Mouse (Mus musculus) forebrain, postnatal 0 days (tissue): Measurements from ENCODE around the gene Gm45140. TPM values are rescaled to one million over a fixed set of nuclear protein-coding genes. Genes with fewer than 3 reads are reported as not detected.

ENCODE experiments used
- ATAC-seq: fragments of 200-750 bp; cut with Nextera tagmentation; 2 replicates; pipeline ENCODE4 v1.8.0; 2017; ENCODE audit warnings: mild to moderate bottlenecking, moderate library complexity
- DNase-seq: peaks from one replicate; pipeline ENCODE4 v3.0.0-alpha.2; 2015
- H3K27ac ChIP-seq: fragments of 300-500 bp; sonication (generic); 2 replicates; pipeline ENCODE4 v1.5.1; 2014; ENCODE audit warnings: low read depth, mild to moderate bottlenecking, antibody characterized with exemption, low read length, moderate library complexity, mixed read lengths
- H3K27me3 ChIP-seq: fragments of 300-500 bp; sonication (generic); 2 replicates; pipeline ENCODE4 v1.6.1; 2014; ENCODE audit warnings: mild to moderate bottlenecking, low read length, mixed read lengths; ENCODE audit not compliant: insufficient read depth
- H3K36me3 ChIP-seq: fragments of 300-500 bp; sonication (generic); 2 replicates; pipeline ENCODE4 v1.6.1; 2014; ENCODE audit warnings: mild to moderate bottlenecking, moderate library complexity; ENCODE audit not compliant: insufficient read depth
- H3K4me1 ChIP-seq: fragments of 300-500 bp; sonication (generic); 2 replicates; pipeline ENCODE4 v1.6.1; 2014; ENCODE audit warnings: antibody characterized with exemption; ENCODE audit not compliant: insufficient read depth
- H3K4me2 ChIP-seq: fragments of 300-500 bp; sonication (generic); 2 replicates; pipeline ENCODE4 v1.6.1; 2014; ENCODE audit warnings: low read depth, mild to moderate bottlenecking, moderate library complexity
- H3K4me3 ChIP-seq: fragments of 300-500 bp; sonication (generic); 2 replicates; pipeline ENCODE4 v1.5.1; 2014; ENCODE audit warnings: low read depth, low read length, mixed read lengths
- H3K9ac ChIP-seq: fragments of 300-500 bp; sonication (generic); 2 replicates; pipeline ENCODE4 v1.6.1; 2014; ENCODE audit warnings: mild to moderate bottlenecking
- H3K9me3 ChIP-seq: fragments of 300-500 bp; sonication (generic); 2 replicates; pipeline ENCODE4 v1.6.1; 2016; ENCODE audit warnings: low read length
- CTCF ChIP-seq: sonication (generic); IDR thresholded peaks from 2 replicates; pipeline ENCODE4 v1.5.1; 2016; ENCODE audit warnings: antibody characterized with exemption, control low read depth, low read depth
- WGBS: fragments of 180-500 bp; shearing (Covaris S2); extraction: QIAGEN DNeasy Blood & Tissue Kit; methylation state at CpG from one replicate; pipeline ENCODE4 v1.1.7; 2014; 5-methylcytosine and 5-hydroxymethylcytosine counted together
- polyA plus RNA-seq: library from polyadenylated mRNA; unstranded; fragments of >200 nt; fragmentation: Nextera tagmentation; extraction: Ambion mirVana; gene quantifications from 2 replicates; pipeline ENCODE4 v1.2.1, GENCODE M21; 2015
- total RNA-seq: library from RNA; depleted of rRNA; stranded (reverse); fragments of >200 nt; gene quantifications from 2 replicates; pipeline ENCODE4 v1.2.3, GENCODE M21; 2014

Gene Gm45140
- total and polyA plus RNA-seq, 2 experiments from 2014 or later, result 1.0 to 4.7 TPM

GRCm38 (mm10) chr6:87846813-87847212, 11.2 kb upstream of the Gm45140 start:
- H3K27ac ChIP-seq, result no peak overlapping the region
- TF ChIP-seq CTCF, result no peak
- H3K9ac ChIP-seq, result no peak overlapping the region
- DNase-seq, result no peak
- H3K9me3 ChIP-seq, result no peaks in the 10 kb centered on the region
- H3K4me2 ChIP-seq, result no peak overlapping the region
- 74% methylated on average over 1 of the region's 1 CpGs for WGBS
- no peaks in the 10 kb centered on the region for H3K27me3 ChIP-seq
- H3K4me1 ChIP-seq, result peaks cover 12% of the 10 kb centered on the region
- ATAC-seq, result no peak
- H3K4me3 ChIP-seq, result no peak overlapping the region
- H3K36me3 ChIP-seq, result peaks cover 32% of the 10 kb centered on the region

- 90% methylated on average over 13 of the region's 13 CpGs for WGBS
- H3K36me3 ChIP-seq, result peaks cover 39% of the 10 kb centered on the region
- H3K4me2 ChIP-seq, result no peak overlapping the region
- ATAC-seq, result no peak
- no peak overlapping the region for H3K9ac ChIP-seq
- no peak overlapping the region for H3K27ac ChIP-seq
- no peak for TF ChIP-seq CTCF
- no peak overlapping the region for H3K4me3 ChIP-seq
- no peaks in the 10 kb centered on the region for H3K27me3 ChIP-seq
- peaks cover 12% of the 10 kb centered on the region for H3K4me1 ChIP-seq
- no peak for DNase-seq
- no peaks in the 10 kb centered on the region for H3K9me3 ChIP-seq
These were observed 9.6 kb upstream of the Gm45140 start for GRCm38 (mm10) chr6:87845031-87845695.

GRCm38 (mm10) chr6:87842254-87842653, 6.7 kb upstream of the Gm45140 start:
- H3K9me3 ChIP-seq, result no peaks in the 10 kb centered on the region
- H3K9ac ChIP-seq, result no peak overlapping the region
- ATAC-seq (no peak), DNase-seq (no peak)
- H3K27ac ChIP-seq, result no peak overlapping the region
- peaks cover 39% of the 10 kb centered on the region for H3K36me3 ChIP-seq
- no peak overlapping the region for H3K4me2 ChIP-seq
- H3K4me1 ChIP-seq, result 0 out of 2 replicates have a peak, but pooled peaks cover 3% of the 10 kb centered on the region
- peak; percentile 36 for TF ChIP-seq CTCF
- H3K27me3 ChIP-seq, result no peaks in the 10 kb centered on the region
- no peak overlapping the region for H3K4me3 ChIP-seq
- WGBS, result 9% methylated on average over 1 of the region's 1 CpGs

GRCm38 (mm10) chr6:87841635-87842034, 6.0 kb upstream of the Gm45140 start:
- DNase-seq (no peak), ATAC-seq (no peak)
- Histone ChIP-seq H3K4me1 (0 out of 2 replicates have a peak, but pooled peaks cover 3% of the 10 kb centered on the region), H3K27me3 (no peaks in the 10 kb centered on the region), H3K9me3 (no peaks in the 10 kb centered on the region), H3K4me3 (no peak overlapping the region), H3K27ac (no peak overlapping the region), H3K9ac (no peak overlapping the region), H3K4me2 (no peak overlapping the region), H3K36me3 (peaks cover 39% of the 10 kb centered on the region)
- TF ChIP-seq CTCF, result no peak
- 83% methylated on average over 8 of the region's 8 CpGs for WGBS

- Histone ChIP-seq H3K9me3 (no peaks in the 10 kb centered on the region), H3K4me3 (no peak overlapping the region), H3K27ac (no peak overlapping the region), H3K4me1 (0 out of 2 replicates have a peak, but pooled peaks cover 3% of the 10 kb centered on the region), H3K27me3 (no peaks in the 10 kb centered on the region), H3K9ac (no peak overlapping the region), H3K4me2 (no peak overlapping the region), H3K36me3 (peaks cover 42% of the 10 kb centered on the region)
- no peak for TF ChIP-seq CTCF
- DNase-seq (no peak), ATAC-seq (no peak)
- 69% methylated on average over 11 of the region's 11 CpGs for WGBS
These were observed 4.3 kb upstream of the Gm45140 start for GRCm38 (mm10) chr6:87839797-87840341.

- Histone ChIP-seq H3K4me2 (peak within 1 kb of the TSS; percentile 64), H3K4me3 (peak within 1 kb of the TSS; percentile 73), H3K27ac (peak within 1 kb of the TSS; percentile 90), H3K27me3 (no peaks in the 10 kb centered on the region), H3K36me3 (peaks cover 39% of the 10 kb centered on the region), H3K9ac (peak within 1 kb of the TSS; percentile 84), H3K4me1 (0 out of 2 replicates have a peak, but pooled peaks cover 3% of the 10 kb centered on the region), H3K9me3 (no peaks in the 10 kb centered on the region)
- ATAC-seq (peak; percentile 99), DNase-seq (peak; percentile 98)
- WGBS, result under 1% methylated on average over 46 of the region's 46 CpGs
- TF ChIP-seq CTCF, result 0 out of 2 replicates have a peak, but pooled peaks have one; percentile 23
These were observed 3.1 kb upstream of the Gm45140 start, which contains the start of gene Isy1 for GRCm38 (mm10) chr6:87838551-87839197. Gene Isy1, minus strand, starts transcription at chr6:87838798.

- H3K4me1 ChIP-seq, result no peaks in the 10 kb centered on the region
- no peaks in the 10 kb centered on the region for H3K27me3 ChIP-seq
- peaks cover 81% of the 10 kb centered on the region for H3K36me3 ChIP-seq
- ATAC-seq (no peak), DNase-seq (no peak)
- H3K27ac ChIP-seq, result no peak overlapping the region
- no peak for TF ChIP-seq CTCF
- no peak overlapping the region for H3K4me3 ChIP-seq
- no peaks in the 10 kb centered on the region for H3K9me3 ChIP-seq
- H3K4me2 ChIP-seq, result no peak overlapping the region
- H3K9ac ChIP-seq, result no peak overlapping the region
- 98% methylated on average over 2 of the region's 2 CpGs for WGBS
These were observed 15.2 kb downstream of the Gm45140 start for GRCm38 (mm10) chr6:87820366-87820765.
